Mouse (Mus musculus) brain, embryonic 14.5 days (tissue): ENCODE data around the gene Polr2m. TPM values are rescaled to one million over a fixed set of nuclear protein-coding genes. Genes with fewer than 3 reads are reported as not detected.
A peak's percentile ranks its signal among the peaks of the same experiment; 100 is the strongest.

Experiments
- DNase-seq: peaks from one replicate; pipeline ENCODE4 v3.0.0-alpha.2; 2011; ENCODE audit warnings: low read depth
- CTCF ChIP-seq: fragments of 200-500 bp; IDR thresholded peaks from 2 replicates; pipeline ENCODE4 v1.5.1; 2012; ENCODE audit warnings: inconsistent platforms, mild to moderate bottlenecking, moderate library complexity, borderline replicate concordance; ENCODE audit not compliant: insufficient read depth, insufficient read length; ENCODE audit errors: extremely low read depth
- POLR2A ChIP-seq: fragments of 200-500 bp; IDR thresholded peaks from 2 replicates; pipeline ENCODE4 v1.6.1; 2012; ENCODE audit warnings: mild to moderate bottlenecking, inconsistent platforms, borderline replicate concordance; ENCODE audit not compliant: poor library complexity, insufficient read depth, insufficient read length, severe bottlenecking; ENCODE audit errors: extremely low read depth
- polyA plus RNA-seq: library from polyadenylated mRNA; depleted of rRNA; stranded (reverse); fragments of >200 nt; gene quantifications from 2 replicates; pipeline ENCODE4 v1.2.3, GENCODE M21; 2012; rRNA removed

Gene Polr2m
- polyA plus RNA-seq, 1 experiment: 449 TPM

DNA sequence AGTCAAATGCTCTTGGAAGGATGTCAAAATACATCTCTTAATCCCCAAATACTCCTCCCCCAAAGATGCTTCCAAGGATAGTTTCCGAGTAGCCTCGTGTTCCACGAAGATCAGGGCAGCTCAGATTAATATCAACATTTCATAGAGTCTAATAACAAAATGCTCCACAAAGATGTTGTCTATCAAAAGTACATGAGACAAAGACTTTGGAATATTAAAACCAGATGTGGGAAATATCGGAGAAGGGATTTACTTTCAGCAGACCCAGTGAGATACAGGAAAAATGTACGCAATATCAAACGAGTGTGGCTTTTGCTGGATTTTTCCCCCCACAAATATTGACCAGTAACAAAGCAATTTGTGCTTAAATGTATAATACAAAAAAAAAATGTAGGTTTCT is 35.1 kb downstream of the Polr2m start:
- no peak for DNase-seq
- TF ChIP-seq CTCF (no peak), POLR2A (no peak)

DNA sequence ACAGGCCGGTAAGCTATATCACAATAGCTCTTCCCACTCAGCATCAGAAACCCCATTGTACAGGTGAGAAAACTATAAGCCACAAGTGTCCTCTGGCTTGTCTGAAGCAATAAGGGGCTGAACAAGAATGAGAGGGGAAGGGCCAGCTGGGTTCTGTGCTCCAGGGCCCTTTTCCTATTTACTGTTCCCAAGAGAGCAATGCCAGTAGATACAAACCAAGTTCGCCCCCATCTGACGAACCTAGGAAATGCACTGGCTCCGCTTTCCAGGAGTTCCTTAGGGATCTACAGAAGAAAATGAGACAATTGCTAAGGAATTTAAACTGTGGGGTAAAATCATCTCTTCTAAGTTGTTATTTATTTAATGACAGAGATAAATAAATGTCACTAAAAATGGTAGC is 38.2 kb downstream of the Polr2m start:
- DNase-seq: peak; percentile 69
- TF ChIP-seq POLR2A: no peak
- peak; percentile 68; the same call in 1 of the 2 replicates for TF ChIP-seq CTCF

DNA sequence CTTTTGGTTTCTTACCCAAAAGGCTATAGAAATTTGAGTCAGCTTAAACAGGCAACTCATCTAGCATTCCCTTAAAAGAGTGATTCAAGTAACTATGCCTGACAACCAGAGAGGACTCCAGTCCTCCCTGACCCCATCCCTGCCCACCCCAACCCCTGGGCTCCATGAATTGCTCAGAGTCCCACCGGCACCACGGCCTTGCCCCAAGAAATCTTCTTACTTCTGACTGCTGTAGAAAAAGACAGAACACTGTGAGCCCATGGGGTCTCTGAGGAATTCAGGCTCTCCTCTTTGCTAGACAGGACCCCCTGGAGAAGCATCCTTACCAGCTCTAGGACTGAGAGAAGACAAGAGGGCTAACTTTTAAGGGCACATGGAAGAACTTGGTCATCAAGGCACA is 40.4 kb downstream of the Polr2m start:
- DNase-seq: no peak
- TF ChIP-seq POLR2A (no peak), CTCF (no peak)

DNA sequence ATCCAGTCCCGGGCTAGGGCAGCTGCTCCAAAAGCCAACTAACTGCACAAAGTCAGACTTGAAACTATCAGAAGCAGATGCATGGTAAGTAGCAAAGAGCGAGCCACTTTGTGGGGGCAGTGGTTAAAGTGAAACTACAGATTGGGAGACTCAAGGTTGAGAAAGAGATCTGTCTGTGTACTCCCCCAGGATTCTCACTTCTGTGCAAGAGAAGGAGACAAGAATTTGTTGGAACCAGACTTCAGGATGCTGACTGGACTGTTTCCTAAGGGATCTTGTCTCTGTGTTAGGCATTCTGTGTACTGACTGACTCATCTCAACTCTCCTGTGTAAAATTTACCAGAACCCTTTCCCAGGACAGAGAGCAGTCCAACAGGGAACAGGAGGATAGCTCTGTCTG is 47.6 kb downstream of the Polr2m start:
- DNase-seq: no peak
- TF ChIP-seq CTCF (no peak), POLR2A (no peak)

Other genes with a start within 250 kb of the Polr2m start
- gene Myzap, start 106.4 kb upstream of the Polr2m start, polyA plus RNA-seq: 2.4 and 2.9 TPM in 2 replicates